Mouse (Mus musculus): ENCODE measurements around the gene Nynrin.

DNA sequence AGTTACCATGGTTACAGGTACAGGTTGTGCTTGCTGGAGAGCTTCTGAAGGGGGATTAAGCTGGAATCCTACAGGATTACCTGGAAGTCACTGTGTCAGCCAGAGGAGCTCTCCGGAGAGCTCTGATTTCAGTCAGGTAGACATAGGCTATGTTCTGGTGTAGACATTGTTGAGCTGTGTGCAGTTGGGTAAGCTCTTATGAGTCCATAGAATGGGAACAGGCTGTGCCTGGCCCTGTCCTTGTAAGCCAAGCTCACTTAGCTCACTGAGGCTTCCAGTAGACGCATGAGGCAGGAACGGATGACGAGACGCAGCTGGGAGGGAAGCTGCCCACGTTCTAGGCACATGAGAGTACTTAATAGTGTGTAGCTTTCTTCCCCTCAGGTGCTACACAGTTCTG lies 8.4 kb downstream of the Nynrin start:
- TF ChIP-seq EP300 (IDR thresholded peaks at IDR 0.05), result no peak
- no peak for TF ChIP-seq CTCF (IDR thresholded peaks at IDR 0.05)

Measured in lung, postnatal 0 days (tissue).